Comparison of ENCODE assay signal across 21 mouse cellular contexts in genomic region chr3:101618505-101618904, GRCm38 (mm10). TPM values are rescaled to one million over a fixed set of nuclear protein-coding genes. Genes with fewer than 3 reads are reported as not detected.
DNase-seq lines count a peak whose midpoint lies in the region; ATAC-seq and TF ChIP-seq lines count a peak whose summit lies in the region.
"Had no signal": no experiment of that assay in that cellular context is flagged by ENCODE, and none has a peak within 500 bp of the region (broad histone marks: within the 10 kb centered on the region; RNA-seq: fewer than 3 reads in every experiment).

No protein-coding gene starts in this region.

- intact Hi-C loops in left cerebral cortex, adult 2 months (cut with DNase I): no loop called here

- ATAC-seq in frontal cortex, adult (ENCODE audit: low TSS enrichment): peak; percentile 69
- no peak for ATAC-seq in intestine, embryonic 14.5 days (replicated peaks; ENCODE audit: low FRiP score, low TSS enrichment, low read depth)
- ATAC-seq in intestine, embryonic 16.5 days: no peak
- ATAC-seq: activated CD4-positive, CD25-positive, alpha-beta regulatory T cell, adult 4 months; CD4-positive, CD25-positive, alpha-beta regulatory T cell, adult 4 months; Patski had no signal

- H3K36me3 ChIP-seq in intestine, embryonic 14.5 days (ENCODE audit: control insufficient read depth, insufficient read depth, low read length): no peaks in the 10 kb centered on the region
- no peaks in the 10 kb centered on the region for H3K36me3 ChIP-seq in intestine, embryonic 16.5 days (ENCODE audit: control insufficient read depth, insufficient read depth, low read length)
- H3K36me3 ChIP-seq: G1E had no signal

- no peak for TF ChIP-seq CTCF in left cerebral cortex, adult 2 months (IDR thresholded peaks at IDR 0.05)

- DNase-seq in frontal cortex, adult 2 months (ENCODE audit: extremely low spot score in 1 of 2, low spot score in 1 of 2): no peak
- peak; percentile 6 for DNase-seq in intestine, embryonic 14.5 days (ENCODE audit: low spot score)
- DNase-seq in left cerebral cortex, adult 2 months (ENCODE audit: extremely low spot score in 1 of 2, low spot score in 2 of 2): no peak
- no peak for DNase-seq in left cerebral cortex, adult 11 months (ENCODE audit: low spot score)
- DNase-seq: adrenal gland, adult 2 months; adrenal gland, adult 8-10 months; adrenal gland, postnatal 10 days; adrenal gland, postnatal 14 days; adrenal gland, postnatal 25 days; adrenal gland, postnatal 36 days; B cell, adult 2 months; cerebellum, adult 11 months; cerebellum, adult 11-12 months; cerebellum, adult 18-20 months had no signal

- no peak overlapping the region for H3K4me2 ChIP-seq in intestine, embryonic 14.5 days (ENCODE audit: low read length)
- no peak overlapping the region for H3K4me2 ChIP-seq in intestine, embryonic 16.5 days (ENCODE audit: low read depth, low read length)

- WGBS in intestine, embryonic 14.5 days: 80% methylated on average over 4 of the region's 4 CpGs
- 82% methylated on average over 4 of the region's 4 CpGs for WGBS in intestine, embryonic 16.5 days

- no peak overlapping the region for H3K4me3 ChIP-seq in intestine, embryonic 14.5 days (ENCODE audit: low read depth, low read length)
- H3K4me3 ChIP-seq in intestine, embryonic 16.5 days (ENCODE audit: low read length): no peak overlapping the region
- no peak overlapping the region for H3K4me3 ChIP-seq in left cerebral cortex, adult 2 months

- no peak overlapping the region for H3K27ac ChIP-seq in intestine, embryonic 14.5 days (ENCODE audit: low read depth)
- H3K27ac ChIP-seq in intestine, embryonic 16.5 days (ENCODE audit: low read length): no peak overlapping the region
- H3K27ac ChIP-seq in left cerebral cortex, adult 2 months: peak overlapping the region; percentile 59; the same call in 1 of the 2 replicates

- H3K9ac ChIP-seq in intestine, embryonic 14.5 days (ENCODE audit: low read length): no peak overlapping the region
- H3K9ac ChIP-seq in intestine, embryonic 16.5 days (ENCODE audit: low read depth, low read length): no peak overlapping the region

- peaks cover 6% of the 10 kb centered on the region; the same call in 1 of the 2 replicates for H3K9me3 ChIP-seq in intestine, embryonic 14.5 days (ENCODE audit: control insufficient read depth, low read length)
- H3K9me3 ChIP-seq in intestine, embryonic 16.5 days (ENCODE audit: control insufficient read depth, low read length): no peaks in the 10 kb centered on the region

- no peaks in the 10 kb centered on the region for H3K4me1 ChIP-seq in intestine, embryonic 14.5 days (replicated peaks; ENCODE audit: control insufficient read depth, insufficient read depth, low read length)
- no peaks in the 10 kb centered on the region for H3K4me1 ChIP-seq in intestine, embryonic 16.5 days (ENCODE audit: control insufficient read depth, insufficient read depth, low read length)

- H3K27me3 ChIP-seq in intestine, embryonic 14.5 days (replicated peaks; ENCODE audit: control insufficient read depth, insufficient read depth, low read length): no peaks in the 10 kb centered on the region
- no peaks in the 10 kb centered on the region for H3K27me3 ChIP-seq in intestine, embryonic 16.5 days (replicated peaks; ENCODE audit: control insufficient read depth, insufficient read depth, low read length)
- H3K27me3 ChIP-seq: CH12.LX, Patski had no signal

RNA-seq across cellular contexts. Expression of gene Atp1a1, which starts 14.0 kb away (rescaled TPM):
- polyA plus RNA-seq in frontal cortex, adult 2 months (2012; rRNA removed): 503 and 558 TPM in 2 replicates
- polyA plus RNA-seq in intestine, embryonic 14.5 days (2014; fragmentation: Nextera tagmentation; extraction: Ambion mirVana): 238 and 276 TPM in 2 replicates
- polyA plus RNA-seq in intestine, embryonic 16.5 days (2015; fragmentation: Nextera tagmentation; extraction: Ambion mirVana): 262 and 319 TPM in 2 replicates
- total RNA-seq in left cerebral cortex, adult 2 months (2021): 1,000 to 10,000 TPM; 1,018 to 1,116 TPM
